Mouse (Mus musculus): Measurements from ENCODE around the gene Crlf1. TPM values are rescaled to one million over a fixed set of nuclear protein-coding genes. Genes with fewer than 3 reads are reported as not detected.

Gene Crlf1
- polyA plus RNA-seq, 1 experiment from 2014 or later: 2.1 TPM

- H3K4me2 ChIP-seq (ENCODE audit: low read length): no peak overlapping the region
- DNase-seq: no peak
- ATAC-seq (ENCODE audit: low FRiP score, low TSS enrichment): no peak
- H3K9me3 ChIP-seq (ENCODE audit: control insufficient read depth, low read length): no peaks in the 10 kb centered on the region
- H3K9ac ChIP-seq (replicated peaks; ENCODE audit: low read length): no peak overlapping the region
- peaks cover 18% of the 10 kb centered on the region for H3K4me1 ChIP-seq (ENCODE audit: control insufficient read depth, insufficient read depth, low read length)
- no peaks in the 10 kb centered on the region for H3K27me3 ChIP-seq (ENCODE audit: control insufficient read depth, insufficient read depth, low read length)
- no peak overlapping the region for H3K27ac ChIP-seq (replicated peaks; ENCODE audit: low read depth, low read length)
- peaks cover 47% of the 10 kb centered on the region for H3K36me3 ChIP-seq (ENCODE audit: control insufficient read depth, insufficient read depth, low read length)
- no peak overlapping the region for H3K4me3 ChIP-seq (replicated peaks; ENCODE audit: low read depth, low read length)
- WGBS: 93% methylated on average over 3 of the region's 3 CpGs
These were observed 36.8 kb downstream of the Crlf1 start for GRCm38 (mm10) chr8:70529741-70530161.

GRCm38 (mm10) chr8:70530314-70530713, 37.4 kb downstream of the Crlf1 start:
- 89% methylated on average over 2 of the region's 2 CpGs for WGBS
- ATAC-seq (ENCODE audit: low FRiP score, low TSS enrichment): no peak
- peaks cover 52% of the 10 kb centered on the region for H3K36me3 ChIP-seq (ENCODE audit: control insufficient read depth, insufficient read depth, low read length)

GRCm38 (mm10) chr8:70534281-70534680, 41.3 kb downstream of the Crlf1 start:
- WGBS: 97% methylated on average over 12 of the region's 12 CpGs
- ATAC-seq (ENCODE audit: low FRiP score, low TSS enrichment): no peak
- Histone ChIP-seq H3K27ac (replicated peaks; ENCODE audit: low read depth, low read length) (no peak overlapping the region), H3K9me3 (ENCODE audit: control insufficient read depth, low read length) (no peaks in the 10 kb centered on the region), H3K4me3 (replicated peaks; ENCODE audit: low read depth, low read length) (no peak overlapping the region), H3K36me3 (ENCODE audit: control insufficient read depth, insufficient read depth, low read length) (peaks cover 72% of the 10 kb centered on the region), H3K4me1 (ENCODE audit: control insufficient read depth, insufficient read depth, low read length) (peaks cover 2% of the 10 kb centered on the region), H3K4me2 (ENCODE audit: low read length) (no peak overlapping the region), H3K9ac (replicated peaks; ENCODE audit: low read length) (no peak overlapping the region), H3K27me3 (ENCODE audit: control insufficient read depth, insufficient read depth, low read length) (no peaks in the 10 kb centered on the region)
- DNase-seq: no peak

More at GRCm38 (mm10) chr8:70530314-70530713, 37.4 kb downstream of the Crlf1 start:
- Histone ChIP-seq H3K27me3 (ENCODE audit: control insufficient read depth, insufficient read depth, low read length) (no peaks in the 10 kb centered on the region), H3K4me2 (ENCODE audit: low read length) (no peak overlapping the region), H3K9me3 (ENCODE audit: control insufficient read depth, low read length) (no peaks in the 10 kb centered on the region), H3K27ac (replicated peaks; ENCODE audit: low read depth, low read length) (no peak overlapping the region), H3K4me3 (replicated peaks; ENCODE audit: low read depth, low read length) (no peak overlapping the region), H3K9ac (replicated peaks; ENCODE audit: low read length) (no peak overlapping the region), H3K4me1 (ENCODE audit: control insufficient read depth, insufficient read depth, low read length) (peaks cover 18% of the 10 kb centered on the region)
- no peak for DNase-seq

- no peak overlapping the region for H3K4me2 ChIP-seq (ENCODE audit: low read length)
- no peaks in the 10 kb centered on the region for H3K27me3 ChIP-seq (ENCODE audit: control insufficient read depth, insufficient read depth, low read length)
- H3K4me1 ChIP-seq (ENCODE audit: control insufficient read depth, insufficient read depth, low read length): peaks cover 2% of the 10 kb centered on the region
- DNase-seq (no peak), ATAC-seq (ENCODE audit: low FRiP score, low TSS enrichment) (no peak)
- peaks cover 69% of the 10 kb centered on the region for H3K36me3 ChIP-seq (ENCODE audit: control insufficient read depth, insufficient read depth, low read length)
- WGBS: 97% methylated on average over 3 of the region's 3 CpGs
- no peak overlapping the region for H3K9ac ChIP-seq (replicated peaks; ENCODE audit: low read length)
- no peak overlapping the region for H3K27ac ChIP-seq (replicated peaks; ENCODE audit: low read depth, low read length)
- H3K4me3 ChIP-seq (replicated peaks; ENCODE audit: low read depth, low read length): no peak overlapping the region
- H3K9me3 ChIP-seq (ENCODE audit: control insufficient read depth, low read length): no peaks in the 10 kb centered on the region
These were observed 42.3 kb downstream of the Crlf1 start for GRCm38 (mm10) chr8:70535221-70535620.

- H3K36me3 ChIP-seq (ENCODE audit: control insufficient read depth, insufficient read depth, low read length): peaks cover 64% of the 10 kb centered on the region
These were observed 42.7 kb downstream of the Crlf1 start for GRCm38 (mm10) chr8:70535701-70536100.

GRCm38 (mm10) chr8:70538024-70538579, 45.1 kb downstream of the Crlf1 start:
- no peaks in the 10 kb centered on the region for H3K9me3 ChIP-seq (ENCODE audit: control insufficient read depth, low read length)
- 16% methylated on average over 24 of the region's 24 CpGs for WGBS
- H3K4me2 ChIP-seq (ENCODE audit: low read length): peak overlapping the region; percentile 79
- H3K27me3 ChIP-seq (ENCODE audit: control insufficient read depth, insufficient read depth, low read length): no peaks in the 10 kb centered on the region
- DNase-seq: peak; percentile 37
- H3K27ac ChIP-seq (replicated peaks; ENCODE audit: low read depth, low read length): peak overlapping the region; percentile 91
- peak; percentile 7; the same call in 1 of the 2 replicates for ATAC-seq (ENCODE audit: low FRiP score, low TSS enrichment)
- peaks cover 12% of the 10 kb centered on the region for H3K4me1 ChIP-seq (ENCODE audit: control insufficient read depth, insufficient read depth, low read length)
- H3K36me3 ChIP-seq (ENCODE audit: control insufficient read depth, insufficient read depth, low read length): peaks cover 41% of the 10 kb centered on the region
- H3K4me3 ChIP-seq (replicated peaks; ENCODE audit: low read depth, low read length): peak overlapping the region; percentile 87
- H3K9ac ChIP-seq (replicated peaks; ENCODE audit: low read length): peak overlapping the region; percentile 39; the same call in 1 of the 2 replicates

More at GRCm38 (mm10) chr8:70535701-70536100, 42.7 kb downstream of the Crlf1 start:
- ATAC-seq (ENCODE audit: low FRiP score, low TSS enrichment) (no peak), DNase-seq (no peak)
- H3K9ac ChIP-seq (replicated peaks; ENCODE audit: low read length): no peak overlapping the region
- peaks cover 7% of the 10 kb centered on the region for H3K4me1 ChIP-seq (ENCODE audit: control insufficient read depth, insufficient read depth, low read length)
- H3K9me3 ChIP-seq (ENCODE audit: control insufficient read depth, low read length): no peaks in the 10 kb centered on the region
- H3K4me3 ChIP-seq (replicated peaks; ENCODE audit: low read depth, low read length): no peak overlapping the region
- 86% methylated on average over 2 of the region's 2 CpGs for WGBS
- H3K27ac ChIP-seq (replicated peaks; ENCODE audit: low read depth, low read length): no peak overlapping the region
- H3K4me2 ChIP-seq (ENCODE audit: low read length): no peak overlapping the region
- H3K27me3 ChIP-seq (ENCODE audit: control insufficient read depth, insufficient read depth, low read length): no peaks in the 10 kb centered on the region

GRCm38 (mm10) chr8:70538633-70539076, 45.7 kb downstream of the Crlf1 start:
- peak overlapping the region; percentile 79 for H3K4me2 ChIP-seq (ENCODE audit: low read length)
- H3K36me3 ChIP-seq (ENCODE audit: control insufficient read depth, insufficient read depth, low read length): peaks cover 36% of the 10 kb centered on the region
- H3K9me3 ChIP-seq (ENCODE audit: control insufficient read depth, low read length): no peaks in the 10 kb centered on the region
- ATAC-seq (ENCODE audit: low FRiP score, low TSS enrichment): peak; percentile 81
- 2% methylated on average over 32 of the region's 32 CpGs for WGBS
- H3K4me1 ChIP-seq (ENCODE audit: control insufficient read depth, insufficient read depth, low read length): peaks cover 12% of the 10 kb centered on the region
- H3K27ac ChIP-seq (replicated peaks; ENCODE audit: low read depth, low read length): peak overlapping the region; percentile 91
- H3K4me3 ChIP-seq (replicated peaks; ENCODE audit: low read depth, low read length): peak overlapping the region; percentile 87
- H3K27me3 ChIP-seq (ENCODE audit: control insufficient read depth, insufficient read depth, low read length): no peaks in the 10 kb centered on the region
- peak; percentile 100 for DNase-seq
- H3K9ac ChIP-seq (replicated peaks; ENCODE audit: low read length): peak overlapping the region; percentile 39

DNA sequence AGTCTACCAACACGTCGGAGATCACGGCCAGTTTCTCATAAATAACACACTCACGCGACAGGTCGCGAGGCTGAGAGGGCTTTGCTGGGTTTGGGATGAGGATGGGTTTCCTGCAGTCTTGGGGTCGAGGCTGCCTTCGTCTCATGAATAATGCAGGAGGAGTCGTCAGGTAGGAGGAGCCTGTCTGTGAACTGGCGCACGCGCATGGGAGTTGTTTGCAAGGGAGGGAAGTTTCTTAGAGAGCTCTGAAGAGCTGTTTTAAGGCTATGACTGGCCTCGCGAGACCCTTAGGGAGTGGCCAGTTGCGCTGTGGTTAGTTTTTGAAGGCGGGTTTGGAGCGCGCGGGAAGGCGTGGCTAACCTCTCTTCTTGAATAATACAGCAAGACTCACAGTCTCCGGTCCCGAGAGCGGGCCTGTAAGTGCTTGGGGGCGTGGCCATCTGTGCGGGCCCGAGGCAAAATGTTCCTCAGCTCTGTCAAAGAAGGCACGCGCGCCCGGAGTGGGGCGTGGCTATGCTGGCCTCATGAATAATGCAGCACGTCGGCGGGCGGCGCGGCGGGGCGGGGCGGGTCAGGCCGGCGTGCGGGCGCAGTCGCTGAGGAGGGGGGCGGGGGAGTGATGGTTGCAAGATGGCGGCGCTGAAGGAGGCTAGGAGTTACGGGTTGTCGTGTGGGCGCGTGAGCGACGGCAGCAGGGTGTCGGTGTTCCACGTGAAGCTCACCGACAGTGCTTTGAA, 46.3 kb downstream of the Crlf1 start, which contains the start of gene Ell:
Gene Ell (plus strand): TSS at position 381 of the 737 bp plus-strand sequence.
- ATAC-seq (ENCODE audit: low FRiP score, low TSS enrichment): peak; percentile 88
- Histone ChIP-seq H3K9ac (replicated peaks; ENCODE audit: low read length) (peak within 1 kb of the TSS; percentile 77), H3K9me3 (ENCODE audit: control insufficient read depth, low read length) (no peaks in the 10 kb centered on the region), H3K4me1 (ENCODE audit: control insufficient read depth, insufficient read depth, low read length) (peaks cover 12% of the 10 kb centered on the region), H3K27me3 (ENCODE audit: control insufficient read depth, insufficient read depth, low read length) (no peaks in the 10 kb centered on the region), H3K36me3 (ENCODE audit: control insufficient read depth, insufficient read depth, low read length) (peaks cover 30% of the 10 kb centered on the region), H3K27ac (replicated peaks; ENCODE audit: low read depth, low read length) (peak within 1 kb of the TSS; percentile 91), H3K4me3 (replicated peaks; ENCODE audit: low read depth, low read length) (peak within 1 kb of the TSS; percentile 87), H3K4me2 (ENCODE audit: low read length) (peak within 1 kb of the TSS; percentile 79)
- under 1% methylated on average over 58 of the region's 58 CpGs for WGBS
- peak; percentile 98 for DNase-seq
